Mouse (Mus musculus): ENCODE data around the gene Rif1.
A peak's percentile ranks its signal among the peaks of the same experiment; 100 is the strongest.
"Not testable (repeated sequence)": the region's sequence is repeated elsewhere in the genome, so short reads cannot be mapped to it uniquely, and the experiment has no call there.

Gene Rif1

GRCm38 (mm10) chr2:52072065-52072490, 554 bp upstream of the Rif1 start:
- DNase-seq: peak; percentile 4

DNA sequence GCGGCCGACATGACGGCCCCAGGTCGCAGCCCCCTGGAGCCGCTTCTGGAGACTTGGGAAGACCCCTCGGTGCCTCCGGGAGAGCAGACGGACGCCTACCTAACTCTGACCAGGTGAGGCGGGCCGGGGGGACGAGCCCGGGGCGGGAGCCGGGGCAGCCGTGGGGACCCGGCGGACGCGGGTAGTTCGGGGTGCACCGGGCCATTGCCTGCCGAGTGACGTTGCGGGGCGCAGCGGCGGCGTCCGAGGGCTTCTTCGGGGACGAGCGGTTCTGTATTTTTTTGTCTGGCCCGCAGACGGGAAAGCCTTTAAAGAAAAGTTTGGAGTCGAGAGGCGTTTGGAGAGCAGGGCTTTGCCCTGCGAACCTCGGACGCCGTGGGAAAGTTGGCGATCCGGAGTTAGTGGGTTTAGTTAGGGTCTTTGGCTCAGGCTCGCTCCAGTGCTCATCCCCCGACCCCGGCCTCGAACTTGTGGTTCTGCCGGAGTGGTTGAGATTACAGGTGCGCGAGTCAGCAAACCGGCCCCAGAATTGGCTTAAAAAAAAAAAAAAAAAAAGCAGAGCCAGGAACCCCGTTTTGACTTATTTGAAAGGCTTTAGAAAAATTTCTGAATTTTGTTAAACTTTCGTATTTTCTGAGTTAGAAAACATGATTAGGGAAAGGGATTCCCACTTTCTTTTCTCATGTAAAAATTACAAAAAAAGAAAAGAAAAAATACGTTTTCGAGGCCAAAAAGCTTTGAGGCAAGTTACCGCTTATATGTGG, 691 bp downstream of the Rif1 start:
- DNase-seq: peak; percentile 34

DNA sequence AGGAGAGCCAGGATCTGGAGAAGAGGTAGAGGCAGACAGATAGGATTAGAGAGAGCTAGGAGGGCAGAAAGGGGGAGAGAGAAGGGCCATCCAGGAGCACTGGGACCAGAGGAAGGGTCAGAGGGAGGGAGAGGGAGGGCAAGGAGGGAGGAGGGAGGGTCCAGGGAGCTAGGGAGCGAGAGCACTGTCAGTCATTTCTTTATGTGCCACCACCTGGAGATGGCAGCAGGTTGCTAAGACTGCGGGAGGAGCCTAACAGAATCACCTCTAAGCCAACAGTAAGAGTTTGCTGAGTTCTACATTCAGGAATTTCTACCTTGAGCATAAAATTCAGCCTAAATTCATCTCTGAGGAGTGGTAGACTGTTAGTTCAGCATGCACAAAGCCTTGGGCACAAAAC, 6.0 kb downstream of the Rif1 start:
- no peak for DNase-seq

GRCm38 (mm10) chr2:52084013-52084412, 11.4 kb downstream of the Rif1 start:
- DNase-seq: no peak

DNA sequence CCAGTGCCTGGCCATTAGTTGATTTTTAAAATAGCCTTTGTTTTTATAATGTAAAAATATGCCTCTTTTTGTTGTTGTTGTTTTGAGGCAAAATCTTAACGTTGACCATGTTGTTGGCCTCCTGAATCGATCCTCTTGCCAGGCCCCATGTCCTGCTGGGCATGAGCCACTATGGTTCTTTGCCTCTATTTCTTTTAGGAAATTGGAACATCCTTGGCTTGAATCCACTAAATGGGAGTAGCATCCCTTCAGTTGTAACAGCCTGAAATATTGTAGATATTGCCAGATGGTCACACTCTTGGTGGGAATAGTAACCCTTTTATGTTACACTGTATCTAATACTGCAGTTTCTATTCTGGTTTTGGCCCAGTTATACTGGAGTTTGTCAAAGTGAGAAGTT, 11.9 kb downstream of the Rif1 start:
- no peak for DNase-seq

GRCm38 (mm10) chr2:52114086-52114485, 41.5 kb downstream of the Rif1 start:
- no peak for DNase-seq

- DNase-seq: not testable (repeated sequence)
These were observed 58.7 kb downstream of the Rif1 start for GRCm38 (mm10) chr2:52131370-52131769.

DNA sequence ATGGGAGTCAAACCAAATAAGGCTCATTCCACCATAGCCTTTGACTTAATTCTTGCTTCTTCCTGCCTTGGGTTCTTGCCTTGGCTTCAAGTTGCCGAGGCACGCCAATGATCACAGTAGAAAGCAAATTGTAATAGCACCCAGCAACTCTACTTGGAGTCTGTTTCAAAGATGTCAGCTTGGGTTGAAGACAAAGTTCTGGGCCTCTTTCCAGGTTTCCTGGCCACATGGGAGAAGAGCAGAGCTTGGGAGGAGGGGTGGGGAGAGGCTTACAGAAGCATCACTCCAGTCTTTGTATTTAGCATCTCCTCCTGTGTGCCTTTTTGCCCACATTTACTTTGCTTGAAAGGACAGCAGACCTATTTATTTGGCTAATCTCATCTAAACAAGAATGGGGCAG, 60.7 kb downstream of the Rif1 start:
- peak; percentile 70 for DNase-seq

- no peak for DNase-seq
These were observed 80.4 kb downstream of the Rif1 start for GRCm38 (mm10) chr2:52153064-52153463.

GRCm38 (mm10) chr2:52169243-52170005, 96.8 kb downstream of the Rif1 start:
- no peak for DNase-seq
